Mouse (Mus musculus) spleen, embryonic (tissue): ENCODE data around the gene Slc9a5.

Source experiments
- CTCF ChIA-PET: fragments of 350-600 bp; sonication (Branson Sonifier 250); formaldehyde crosslinking; loops from one replicate; lab custom pipeline; 2022; lab: Charles Lee

The Slc9a5 gene

DNA sequence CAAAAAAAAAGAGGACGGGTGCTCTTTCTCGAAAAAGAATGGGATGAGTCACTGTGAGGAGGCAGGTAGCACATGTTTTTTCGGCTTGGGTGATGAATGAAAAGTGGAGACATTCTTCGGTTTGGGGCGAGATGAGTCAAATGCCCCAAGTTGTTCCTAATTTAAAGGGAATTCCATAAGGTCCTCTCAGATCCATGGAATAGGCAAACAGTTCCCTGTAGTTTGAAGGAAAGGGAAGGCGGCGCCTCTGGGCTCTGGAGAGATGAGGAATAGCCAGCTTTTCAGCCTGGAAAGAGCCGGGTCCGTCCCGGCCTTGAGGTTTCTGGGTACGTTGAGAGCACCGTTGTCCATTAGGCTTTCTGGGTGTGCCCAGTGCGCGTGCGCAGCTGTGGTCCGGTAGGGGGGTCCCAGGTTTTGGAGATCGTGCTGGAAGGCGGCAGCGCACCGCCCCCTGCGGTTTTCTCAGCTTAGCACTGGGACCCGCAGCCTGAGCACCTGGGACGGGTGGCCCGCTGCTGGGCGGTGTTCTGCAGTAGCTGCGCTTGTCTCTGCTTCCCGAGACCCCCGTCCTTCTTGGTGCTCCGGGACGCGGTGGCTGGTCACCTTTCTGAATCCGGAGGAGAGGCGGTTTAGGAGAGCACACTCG is at the start of gene Slc9a5:
Slc9a5 (plus strand) TSS at position 394 of the 646 bp plus-strand sequence.
- CTCF ChIA-PET = no interaction called here

DNA sequence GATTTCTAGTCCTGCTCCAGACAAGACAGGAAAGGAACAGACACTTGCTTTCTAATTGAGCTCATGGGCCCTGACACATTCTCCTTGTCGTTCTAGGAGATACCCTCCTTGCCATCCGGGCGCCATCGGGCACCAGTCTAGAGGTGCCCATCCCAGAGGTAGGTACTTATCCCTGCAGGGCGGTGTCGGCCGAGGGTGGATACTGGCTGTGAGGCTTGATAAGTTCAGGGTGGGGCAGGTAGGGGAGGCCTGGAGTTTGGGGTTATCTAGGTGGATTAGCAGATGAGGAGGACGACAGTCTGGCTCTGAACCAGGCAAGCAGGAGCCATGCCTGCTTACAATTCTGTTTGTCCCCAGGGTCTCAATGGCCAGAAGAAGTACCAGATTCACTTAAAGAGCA is 48.7 kb upstream of the Slc9a5 start:
- CTCF ChIA-PET = no interaction called here

DNA sequence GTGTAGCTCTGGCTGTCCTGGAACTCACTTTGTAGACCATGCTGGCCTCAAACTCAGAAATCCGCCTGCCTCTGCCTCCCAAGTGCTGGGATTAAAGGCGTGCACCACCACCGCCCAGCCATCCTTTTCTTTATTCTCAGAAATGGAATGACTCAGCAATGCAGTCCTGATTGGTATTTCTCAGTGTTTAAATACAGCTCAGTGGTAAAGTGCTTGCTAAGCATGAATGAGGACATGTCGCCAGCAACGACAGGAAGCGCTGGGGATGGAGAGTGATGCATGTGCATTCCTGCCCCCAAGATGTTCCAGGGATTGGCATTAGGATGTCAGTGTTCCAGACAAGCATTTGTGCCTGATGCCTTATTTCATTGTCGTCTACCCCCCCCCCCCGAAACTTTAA is 45.2 kb upstream of the Slc9a5 start:
- CTCF ChIA-PET = interaction anchor here (0.6 to 0.7 kb wide), 2 partner anchors 19 to 303 kb away, joined by 3 to 6 read pairs; no protein-coding TSS in a partner anchor

DNA sequence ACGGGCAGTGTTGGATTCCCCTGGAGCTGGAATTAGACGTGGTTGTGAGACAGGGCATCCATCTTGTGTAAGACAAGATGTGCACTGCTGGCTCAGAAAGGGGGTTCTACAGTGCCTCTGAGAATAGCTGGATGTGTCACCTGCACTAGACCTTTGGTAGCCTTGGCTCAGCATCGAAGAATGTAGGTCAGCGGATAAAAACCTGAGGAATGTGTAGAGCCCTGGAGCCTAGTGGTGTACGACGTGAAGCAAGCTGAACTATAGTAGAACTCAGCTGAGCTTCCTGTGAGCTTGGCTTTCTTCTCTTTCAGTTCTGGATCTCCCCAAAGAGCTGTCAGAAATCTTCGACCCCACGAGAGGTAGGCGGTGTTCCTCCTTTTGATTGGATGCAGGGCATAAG is 44.8 kb upstream of the Slc9a5 start:
- CTCF ChIA-PET = interaction anchor here (0.6 to 1.3 kb wide), 2 partner anchors 13 to 18 kb away, joined by 3 read pairs; no protein-coding TSS in a partner anchor

DNA sequence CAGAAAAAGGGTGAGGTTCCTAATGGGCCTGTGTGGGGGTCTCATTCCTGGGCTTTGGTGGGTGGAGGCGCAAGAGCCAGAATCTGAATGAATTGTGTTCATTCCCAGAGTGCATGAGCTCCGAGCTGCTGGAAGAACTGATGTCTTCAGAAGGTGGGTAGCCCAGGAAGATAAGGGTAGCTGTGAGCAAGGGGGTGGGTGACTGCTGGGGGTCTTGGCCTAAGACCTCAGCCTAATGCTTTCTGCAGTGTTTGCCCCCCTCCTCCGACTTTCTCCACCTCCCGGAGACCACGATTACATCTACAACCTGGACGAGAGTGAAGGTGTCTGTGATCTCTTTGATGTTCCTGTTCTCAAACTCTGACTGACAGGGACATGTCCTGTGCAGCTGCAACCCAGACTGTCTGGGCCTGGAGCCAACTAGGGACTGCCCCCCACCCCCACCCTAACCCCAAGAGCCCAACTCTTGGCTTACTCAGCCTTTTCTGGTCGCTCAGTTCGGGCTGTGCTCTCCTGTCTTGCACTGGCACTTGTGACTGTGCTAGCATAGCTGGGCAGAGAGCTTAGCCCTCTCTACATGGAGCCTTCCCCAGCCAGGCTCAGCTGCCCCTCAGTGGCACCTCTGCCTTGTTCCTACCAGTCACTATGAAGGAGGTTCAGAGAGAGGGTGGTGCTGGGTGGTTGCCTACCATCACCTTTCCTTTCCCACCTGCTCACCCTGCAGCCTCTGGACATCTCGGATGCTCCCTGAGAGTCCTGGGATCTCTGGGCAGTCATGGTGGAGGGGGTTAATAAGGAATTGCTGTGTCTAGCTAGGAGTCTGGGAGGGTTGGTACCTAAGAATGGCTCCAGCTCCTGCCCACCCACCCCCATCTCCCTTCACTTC is 44.1 kb upstream of the Slc9a5 start:
- CTCF ChIA-PET = interaction anchor here (1.3 kb wide), 1 partner anchor 14 kb away, joined by 3 read pairs; no protein-coding TSS in a partner anchor

DNA sequence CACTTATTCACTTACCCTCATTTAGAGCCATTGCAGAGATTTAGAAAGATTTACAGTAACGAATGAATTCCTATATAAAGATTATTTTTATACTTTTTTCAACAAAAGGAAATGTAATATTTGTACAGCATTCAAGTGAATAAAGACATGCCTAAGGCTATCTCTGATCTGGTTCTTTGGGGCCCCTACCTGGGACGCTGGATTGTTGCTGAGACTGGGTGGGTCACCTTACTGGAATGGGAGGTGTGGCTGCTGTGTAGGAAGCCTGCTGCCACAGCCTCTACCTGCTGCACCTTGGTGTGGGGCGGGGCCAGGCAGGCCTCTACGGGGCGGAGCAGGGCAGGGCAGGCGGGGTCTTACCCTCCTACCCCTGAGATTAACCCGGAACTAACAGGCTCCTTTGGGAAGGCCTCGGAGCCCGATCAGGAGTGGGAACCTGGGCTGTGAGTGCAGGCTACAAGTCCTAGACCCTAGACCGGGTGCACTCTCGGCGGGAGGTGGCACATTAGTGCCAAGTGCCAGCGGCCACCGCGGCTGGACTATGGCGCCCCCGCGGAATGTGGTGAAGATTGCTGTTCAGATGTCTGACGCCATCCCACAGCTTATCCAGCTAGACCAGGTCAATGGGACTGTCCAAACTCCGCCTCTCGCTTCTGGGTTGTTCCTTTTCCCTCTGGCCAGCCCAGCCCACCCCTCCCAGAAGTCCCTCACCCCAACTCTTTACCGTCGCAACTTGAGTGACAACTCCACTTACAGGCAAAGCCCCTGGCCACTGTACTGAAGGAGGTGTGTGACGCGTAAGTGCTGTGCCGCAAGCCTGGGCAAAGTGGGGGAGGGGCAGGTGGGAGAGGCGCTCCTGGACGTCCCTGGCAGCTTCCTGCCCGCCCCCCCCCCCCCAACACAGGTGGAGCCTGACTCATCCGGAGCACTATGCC is 43.2 kb upstream of the Slc9a5 start, which contains the start of gene Elmo3:
Elmo3 (plus strand) TSS at position 391 of the 935 bp plus-strand sequence.
- CTCF ChIA-PET = interaction anchor here (1.3 kb wide), 1 partner anchor 15 kb away, joined by 3 read pairs; no protein-coding TSS in a partner anchor

DNA sequence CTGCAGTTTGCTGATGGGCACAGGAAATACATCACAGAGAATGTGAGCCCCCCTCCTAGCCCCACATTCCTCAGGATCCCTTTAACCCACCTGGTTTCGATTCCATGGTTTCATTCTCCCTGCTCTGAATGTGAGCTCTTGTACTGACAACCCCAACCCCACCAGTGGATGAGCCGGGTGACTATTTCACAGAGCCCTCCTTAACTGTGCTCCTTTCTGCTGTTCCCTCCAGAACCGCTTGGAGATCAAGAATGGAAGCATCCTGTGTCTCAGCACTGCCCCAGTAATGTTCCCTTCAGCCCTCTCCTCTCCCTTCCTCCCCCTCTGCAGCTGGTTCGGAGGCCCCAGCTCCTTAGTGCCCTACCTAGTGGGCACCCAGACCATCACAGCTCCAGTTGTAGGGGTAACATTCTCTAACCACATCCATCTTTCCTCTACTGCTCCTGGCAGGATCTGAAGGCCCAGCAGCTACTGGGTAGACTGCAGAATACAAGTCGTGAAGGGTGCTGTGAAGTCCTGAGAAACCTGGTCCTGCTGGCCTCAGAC is 42.4 kb upstream of the Slc9a5 start:
- CTCF ChIA-PET = no interaction called here

DNA sequence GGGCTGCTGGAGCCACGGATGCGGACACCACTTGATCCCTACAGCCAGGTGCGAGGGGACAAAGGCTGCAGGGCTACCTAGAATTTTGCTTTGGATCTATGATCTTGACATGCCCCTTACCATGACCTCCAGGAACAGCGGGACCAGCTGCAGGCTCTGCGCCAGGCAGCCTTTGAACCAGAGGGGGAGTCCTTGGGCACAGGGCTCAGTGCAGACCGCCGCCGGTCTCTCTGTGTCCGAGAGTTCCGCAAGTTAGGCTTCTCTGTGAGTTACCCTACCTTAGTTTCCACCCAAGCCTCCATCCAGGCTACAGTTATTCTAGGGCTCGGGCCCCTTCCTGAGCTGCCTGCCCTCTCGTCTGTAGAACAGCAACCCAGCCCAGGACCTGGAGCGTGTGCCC is 41.0 kb upstream of the Slc9a5 start:
- CTCF ChIA-PET = no interaction called here

DNA sequence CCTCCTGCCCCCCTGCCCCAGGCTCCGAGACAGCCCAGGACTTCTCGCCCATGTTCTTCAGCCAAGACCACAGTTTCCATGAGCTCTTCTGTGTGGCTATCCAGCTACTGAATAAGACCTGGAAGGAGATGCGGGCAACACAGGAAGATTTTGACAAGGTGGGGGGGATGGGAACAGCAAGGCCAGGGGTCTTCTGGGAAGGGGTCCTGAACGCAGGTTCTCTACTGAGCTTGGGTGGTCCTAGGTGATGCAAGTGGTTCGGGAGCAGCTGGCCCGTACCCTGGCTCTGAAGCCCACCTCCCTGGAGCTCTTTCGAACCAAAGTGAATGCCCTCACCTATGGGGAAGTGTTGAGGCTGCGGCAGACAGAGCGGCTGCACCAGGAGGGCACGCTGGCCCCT is 40.2 kb upstream of the Slc9a5 start:
- CTCF ChIA-PET = interaction anchor here (0.6 kb wide), 2 partner anchors 36 to 260 kb away, joined by 3 to 5 read pairs; no protein-coding TSS in a partner anchor

DNA sequence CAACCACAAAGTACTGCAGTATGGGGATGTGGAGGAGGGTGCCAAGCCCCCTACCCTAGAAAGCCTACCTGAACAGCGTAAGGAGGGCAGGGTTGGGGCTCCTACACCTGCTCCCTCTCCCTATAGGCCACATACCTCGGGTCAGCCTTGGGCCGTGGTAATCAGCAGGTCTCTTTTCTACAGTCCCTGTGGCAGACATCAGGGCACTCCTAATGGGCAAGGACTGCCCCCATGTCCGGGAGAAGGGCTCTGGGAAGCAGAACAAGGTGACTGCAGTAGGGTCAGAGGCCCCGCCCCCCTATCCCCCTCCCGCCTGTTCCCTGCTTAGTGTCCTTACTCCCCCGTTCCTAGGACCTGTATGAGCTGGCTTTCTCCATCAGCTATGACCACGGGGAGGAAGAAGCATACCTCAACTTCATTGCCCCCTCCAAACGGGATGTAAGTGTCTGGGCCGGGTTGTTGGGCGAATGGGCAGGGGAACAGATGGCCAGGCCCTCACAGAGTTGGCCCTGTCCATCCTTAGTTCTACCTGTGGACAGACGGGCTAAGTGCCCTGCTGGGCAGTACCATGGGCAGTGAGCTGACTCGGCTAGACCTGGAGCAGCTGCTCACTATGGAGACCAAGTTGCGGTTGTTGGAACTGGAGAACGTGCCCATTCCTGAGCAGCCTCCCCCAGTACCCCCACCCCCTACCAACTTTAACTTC is 39.3 kb upstream of the Slc9a5 start:
- CTCF ChIA-PET = no interaction called here

DNA sequence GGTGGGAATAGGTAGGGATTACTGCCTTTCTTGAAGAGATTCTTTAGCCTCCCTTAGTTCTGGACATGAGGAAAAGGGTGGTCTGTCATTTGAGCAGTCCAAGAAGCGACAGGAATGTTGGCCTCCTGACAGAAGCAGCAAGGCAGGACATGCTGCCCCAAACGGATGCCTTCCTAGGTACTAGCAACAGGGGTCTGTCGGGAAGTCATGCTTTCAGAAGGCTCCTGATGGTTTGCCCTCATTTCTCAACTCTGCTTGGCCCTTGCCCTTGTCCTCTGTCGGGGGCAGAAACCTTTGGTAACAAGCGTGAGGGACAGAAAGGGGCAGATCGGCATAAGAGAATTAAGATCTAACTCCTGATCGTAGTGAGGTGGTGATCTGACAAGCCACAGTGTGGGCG is 38.5 kb upstream of the Slc9a5 start:
- CTCF ChIA-PET = no interaction called here

DNA sequence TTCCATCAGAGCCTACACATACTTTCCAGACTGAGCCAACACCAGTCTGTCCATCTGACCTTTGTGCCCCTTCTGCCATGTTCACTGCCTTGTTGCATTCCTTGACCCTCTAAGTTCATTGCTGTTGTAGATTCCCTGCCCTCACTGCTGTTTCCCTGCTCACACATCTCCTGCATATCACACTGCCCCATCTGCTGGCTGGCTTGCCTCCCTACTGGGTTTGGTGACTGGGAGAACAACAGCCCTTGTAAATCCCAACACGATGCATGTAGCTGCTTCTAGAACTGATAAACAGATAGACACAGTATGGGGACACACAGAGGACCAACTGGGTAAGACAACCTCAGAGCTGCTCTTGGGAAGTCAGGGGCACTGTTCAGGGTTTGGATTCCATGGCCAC is 36.9 kb upstream of the Slc9a5 start:
- CTCF ChIA-PET = no interaction called here

DNA sequence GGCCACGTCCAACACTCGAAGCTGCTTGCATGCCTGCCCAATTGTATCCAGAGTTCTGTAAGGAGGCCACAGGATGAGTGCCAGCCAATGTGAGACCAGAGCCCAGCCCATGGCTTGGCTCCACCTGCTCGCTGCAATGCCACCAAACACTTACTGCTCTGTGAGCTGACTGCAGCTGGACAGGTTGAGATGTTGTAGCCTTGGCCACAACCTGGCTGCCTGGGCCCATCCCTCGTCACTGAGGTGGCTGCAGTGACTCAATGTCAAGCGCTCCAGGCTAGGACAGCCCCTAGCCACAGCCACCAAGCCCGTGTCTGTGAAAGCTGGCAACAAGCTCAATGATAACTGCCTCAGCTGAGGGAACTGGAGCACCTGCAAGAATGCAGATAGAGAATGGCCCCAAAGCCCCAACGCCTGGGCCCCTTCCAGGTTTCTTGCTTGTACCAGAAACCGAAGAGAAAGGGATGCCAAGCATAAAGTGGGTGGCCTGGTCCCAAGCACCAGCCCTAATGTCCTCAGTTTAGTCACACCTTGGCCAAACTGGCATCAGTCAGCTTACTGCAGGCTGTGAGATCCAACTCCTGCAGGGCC is 35.7 kb upstream of the Slc9a5 start:
- CTCF ChIA-PET = no interaction called here

DNA sequence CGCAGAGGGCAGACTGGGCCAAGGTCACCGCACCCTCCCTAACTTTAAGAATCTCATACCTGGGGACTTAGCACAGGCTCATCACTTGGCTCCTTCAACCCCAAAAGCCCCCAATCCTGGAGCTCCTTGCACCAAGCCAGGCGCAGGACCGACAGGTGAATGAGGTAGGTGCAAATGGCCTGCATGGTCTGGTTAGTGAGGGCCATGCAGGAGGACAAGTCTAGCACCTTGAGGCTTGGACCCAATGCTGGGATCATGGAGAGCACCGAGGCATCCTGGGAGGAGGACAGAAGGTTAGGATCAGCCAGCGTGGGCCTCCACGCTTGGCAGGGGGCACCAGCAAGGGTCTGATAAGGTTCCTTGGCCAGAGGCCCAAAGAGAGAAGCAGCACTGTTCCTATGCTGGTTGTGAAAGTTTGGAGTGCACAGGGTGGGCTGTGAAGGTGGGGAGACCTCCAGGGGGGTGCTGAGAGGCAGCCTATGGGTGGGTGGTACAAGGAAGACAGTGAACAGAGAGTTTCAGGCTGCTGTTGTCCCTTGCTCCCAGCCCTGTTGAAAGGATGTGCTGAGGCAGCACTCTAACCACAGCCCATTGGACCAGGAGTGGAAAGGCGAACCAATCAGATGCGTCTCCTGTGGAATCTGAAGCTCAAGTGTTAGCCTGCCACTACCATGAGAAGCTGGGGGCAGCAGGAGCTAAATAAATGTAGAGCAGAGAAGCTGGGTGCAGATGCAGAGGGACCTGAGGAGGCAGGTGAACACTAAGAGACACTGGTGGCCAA is 34.8 kb upstream of the Slc9a5 start:
- CTCF ChIA-PET = no interaction called here

DNA sequence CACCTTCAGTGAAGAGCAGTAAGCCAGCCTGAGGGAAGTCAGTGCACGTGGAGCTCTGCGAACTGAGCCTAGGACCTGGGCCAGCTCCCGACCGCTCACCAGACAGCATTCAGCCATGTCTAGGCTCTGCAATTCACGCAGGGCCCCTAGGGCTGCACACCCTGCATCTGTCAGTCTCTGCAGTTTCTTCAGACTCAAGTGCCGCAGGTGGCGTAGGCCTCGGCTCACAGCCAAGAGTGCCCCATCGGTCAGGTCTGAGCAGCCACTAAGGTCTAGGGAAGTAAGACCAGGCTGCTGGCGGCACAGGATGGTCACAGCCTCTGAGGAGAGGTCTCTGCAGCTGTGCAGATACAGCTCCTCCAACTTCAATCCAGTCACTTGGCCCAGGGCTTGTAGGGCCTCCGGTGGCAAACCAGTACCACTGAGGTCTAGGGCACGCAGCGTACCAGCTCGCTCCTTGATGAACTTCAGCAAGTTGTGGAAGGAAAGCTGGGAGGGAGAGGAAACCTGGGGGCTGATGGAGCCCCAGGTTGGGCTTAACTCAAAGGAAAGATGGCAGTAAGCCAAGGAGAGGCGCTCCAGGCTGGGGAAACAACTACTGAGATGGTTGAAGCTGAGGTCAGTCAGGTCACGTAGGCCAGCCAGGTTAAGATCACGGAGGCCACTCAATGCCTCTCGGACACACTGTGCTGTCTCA is 33.4 kb upstream of the Slc9a5 start:
- CTCF ChIA-PET = no interaction called here

DNA sequence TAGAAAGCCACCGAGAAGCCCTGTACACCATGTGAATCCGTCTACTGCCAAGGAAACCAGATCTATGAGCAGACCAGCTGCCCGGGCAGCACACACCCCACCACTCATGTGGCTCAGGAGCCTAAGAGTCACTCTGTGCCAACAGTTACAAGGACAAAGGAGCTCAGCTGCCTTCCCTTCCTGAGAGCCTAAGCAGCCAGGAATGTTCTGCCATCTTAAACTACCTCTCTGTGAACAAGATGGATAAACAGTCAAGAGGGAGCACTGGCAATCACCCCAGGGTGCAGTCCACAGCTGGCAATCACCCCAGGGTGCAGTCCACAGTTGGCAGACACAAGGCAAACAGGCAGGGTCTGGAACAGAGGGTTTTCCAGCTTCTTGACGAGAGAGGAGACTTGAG is 30.7 kb upstream of the Slc9a5 start:
- CTCF ChIA-PET = interaction anchor here (0.5 to 0.6 kb wide), 2 partner anchors 33 to 46 kb away, joined by 3 to 11 read pairs; no protein-coding TSS in a partner anchor

DNA sequence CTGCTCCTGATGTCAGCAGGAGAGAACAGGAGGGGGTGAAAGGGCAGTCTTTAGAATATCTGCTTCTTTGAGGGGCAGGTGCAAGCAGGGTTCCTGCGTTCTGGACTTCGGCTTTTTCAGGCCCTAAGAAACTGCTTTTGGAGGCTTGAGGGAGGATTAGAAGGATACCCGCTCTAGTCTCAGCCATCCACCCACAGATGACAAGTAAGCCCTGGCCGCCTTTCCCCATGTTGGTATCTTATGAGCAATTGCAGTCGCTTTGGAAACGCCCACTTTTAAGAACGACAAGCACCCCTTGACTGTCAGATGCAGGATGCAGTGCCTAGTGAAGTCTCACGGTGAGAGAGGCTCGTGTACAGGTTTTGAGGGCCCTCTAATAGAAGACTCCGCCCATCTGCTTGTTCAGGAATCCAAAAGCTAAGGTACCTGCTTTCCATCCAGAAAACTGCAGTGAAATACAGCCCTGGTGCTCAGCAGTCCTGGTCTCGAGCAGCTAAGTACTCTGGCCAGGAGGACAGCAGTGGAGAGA is 29.9 kb upstream of the Slc9a5 start:
- CTCF ChIA-PET = no interaction called here

DNA sequence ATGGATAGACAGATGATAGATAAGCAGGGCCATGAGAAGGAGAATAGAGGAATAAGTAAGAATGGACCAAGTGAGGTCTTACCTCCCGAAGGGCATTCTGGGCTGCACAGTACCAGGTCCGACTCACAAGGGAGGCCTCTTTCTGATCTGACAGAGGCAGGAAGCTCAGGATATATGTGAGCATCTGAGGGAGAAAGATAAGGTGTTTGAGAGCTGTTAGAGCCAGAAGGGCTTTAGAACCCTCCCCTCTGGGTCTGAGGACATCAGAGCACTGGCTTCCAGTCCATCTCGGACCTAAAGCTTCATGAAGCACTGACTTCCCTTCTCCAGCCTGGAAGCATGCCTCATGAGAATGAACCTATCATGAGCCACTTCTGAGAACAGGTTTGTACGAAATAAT is 25.5 kb upstream of the Slc9a5 start:
- CTCF ChIA-PET = interaction anchor here (0.6 kb wide), 1 partner anchor 100 kb away, joined by 3 read pairs; no protein-coding TSS in a partner anchor
